Mouse (Mus musculus): Measurements from ENCODE around the gene Crat. TPM values are rescaled to one million over a fixed set of nuclear protein-coding genes. Genes with fewer than 3 reads are reported as not detected.
A peak's percentile ranks its signal among the peaks of the same experiment; 100 is the strongest.

Crat gene
- polyA plus RNA-seq, 1 experiment from 2014 or later, result 24.0 TPM

- under 1% methylated on average over 66 of the region's 67 CpGs for WGBS
- Histone ChIP-seq H3K4me3 (replicated peaks; ENCODE audit: low read depth, low read length) (peak within 1 kb of the TSS; percentile 75), H3K36me3 (ENCODE audit: control insufficient read depth, insufficient read depth, low read length) (peaks cover 6% of the 10 kb centered on the region; the same call in 1 of the 2 replicates), H3K4me1 (ENCODE audit: control insufficient read depth, insufficient read depth, low read length) (peaks cover 35% of the 10 kb centered on the region), H3K27me3 (ENCODE audit: control insufficient read depth, insufficient read depth, low read length) (no peaks in the 10 kb centered on the region), H3K27ac (replicated peaks; ENCODE audit: low read depth, low read length) (peak within 1 kb of the TSS; percentile 92), H3K9me3 (ENCODE audit: control insufficient read depth, low read length) (no peaks in the 10 kb centered on the region), H3K9ac (replicated peaks; ENCODE audit: low read length) (peak within 1 kb of the TSS; percentile 89), H3K4me2 (ENCODE audit: low read length) (peak within 1 kb of the TSS; percentile 74)
- peak; percentile 97 for DNase-seq
- peak; percentile 93 for ATAC-seq (ENCODE audit: low FRiP score, low TSS enrichment)
Observed at GRCm38 (mm10) chr2:30415936-30416648, 479 bp upstream of the Crat start, which contains the start of gene Ptpa. Gene Ptpa (plus strand): TSS chr2:30416039.

DNA sequence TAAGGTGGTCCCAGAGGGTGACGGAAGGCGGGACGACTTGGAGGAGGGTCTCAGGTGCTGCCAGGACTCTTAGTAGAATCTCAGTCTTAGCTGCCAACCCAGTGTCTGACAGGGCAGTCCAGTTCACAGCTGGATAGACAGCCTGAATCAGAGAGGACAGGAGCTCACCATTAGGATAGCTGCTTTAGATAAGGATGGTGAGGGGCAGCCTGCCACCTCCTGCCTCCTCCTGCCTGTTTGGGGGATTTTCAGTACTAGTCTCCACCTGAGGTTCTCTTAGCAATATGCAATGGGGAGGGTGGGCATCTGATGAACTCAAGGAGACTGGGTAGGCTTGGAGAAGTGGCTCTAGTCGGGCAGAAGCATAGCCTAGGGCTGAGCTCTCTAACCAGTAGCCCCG lies 932 bp downstream of the Crat start:
- H3K9ac ChIP-seq (replicated peaks; ENCODE audit: low read length), result peak overlapping the region; percentile 89; the same call in 1 of the 2 replicates
- H3K4me1 ChIP-seq (ENCODE audit: control insufficient read depth, insufficient read depth, low read length), result peaks cover 35% of the 10 kb centered on the region
- no peak overlapping the region; the same call in 1 of the 2 replicates for H3K27ac ChIP-seq (replicated peaks; ENCODE audit: low read depth, low read length)
- DNase-seq, result no peak
- peak overlapping the region; percentile 75 for H3K4me3 ChIP-seq (replicated peaks; ENCODE audit: low read depth, low read length)
- WGBS, result 48% methylated on average over 5 of the region's 5 CpGs
- H3K9me3 ChIP-seq (ENCODE audit: control insufficient read depth, low read length), result no peaks in the 10 kb centered on the region
- ATAC-seq (ENCODE audit: low FRiP score, low TSS enrichment), result no peak
- peak overlapping the region; percentile 74 for H3K4me2 ChIP-seq (ENCODE audit: low read length)
- H3K36me3 ChIP-seq (ENCODE audit: control insufficient read depth, insufficient read depth, low read length), result peaks cover 18% of the 10 kb centered on the region
- no peaks in the 10 kb centered on the region for H3K27me3 ChIP-seq (ENCODE audit: control insufficient read depth, insufficient read depth, low read length)

DNA sequence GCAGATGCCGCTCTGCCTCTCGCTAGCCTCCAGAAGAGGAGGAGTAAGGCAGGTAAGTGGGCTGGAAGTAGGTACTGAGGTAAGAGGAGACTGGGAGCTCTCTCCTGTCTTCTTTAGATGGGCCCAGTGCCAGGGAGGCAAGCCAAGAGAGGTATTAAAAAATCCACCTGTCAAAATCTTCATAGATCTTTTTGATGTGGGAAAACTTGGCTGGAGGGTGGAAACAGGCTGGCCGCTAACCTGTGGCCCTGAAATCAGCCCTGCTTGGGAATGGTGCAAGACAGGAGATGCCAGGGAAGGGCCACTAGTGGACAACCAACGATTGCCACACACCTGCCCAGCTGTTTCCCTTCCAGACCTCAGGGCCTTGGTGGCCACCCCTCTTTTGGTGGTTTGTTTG lies 1.5 kb downstream of the Crat start:
- no peak overlapping the region for H3K27ac ChIP-seq (replicated peaks; ENCODE audit: low read depth, low read length)
- no peak for ATAC-seq (ENCODE audit: low FRiP score, low TSS enrichment)
- no peaks in the 10 kb centered on the region for H3K27me3 ChIP-seq (ENCODE audit: control insufficient read depth, insufficient read depth, low read length)
- peaks cover 34% of the 10 kb centered on the region for H3K4me1 ChIP-seq (ENCODE audit: control insufficient read depth, insufficient read depth, low read length)
- H3K9ac ChIP-seq (replicated peaks; ENCODE audit: low read length), result peak overlapping the region; percentile 24; the same call in 1 of the 2 replicates
- H3K4me2 ChIP-seq (ENCODE audit: low read length), result peak overlapping the region; percentile 74
- peak overlapping the region; percentile 75; the same call in 1 of the 2 replicates for H3K4me3 ChIP-seq (replicated peaks; ENCODE audit: low read depth, low read length)
- no peaks in the 10 kb centered on the region for H3K9me3 ChIP-seq (ENCODE audit: control insufficient read depth, low read length)
- no peak for DNase-seq
- 91% methylated on average over 4 of the region's 4 CpGs for WGBS
- H3K36me3 ChIP-seq (ENCODE audit: control insufficient read depth, insufficient read depth, low read length), result peaks cover 24% of the 10 kb centered on the region

GRCm38 (mm10) chr2:30413038-30413973 lies 2.3 kb downstream of the Crat start:
- DNase-seq (no peak), ATAC-seq (ENCODE audit: low FRiP score, low TSS enrichment) (no peak)
- WGBS, result 79% methylated on average over 16 of the region's 16 CpGs
- no peak overlapping the region; the same call in 1 of the 2 replicates for H3K9ac ChIP-seq (replicated peaks; ENCODE audit: low read length)
- H3K36me3 ChIP-seq (ENCODE audit: control insufficient read depth, insufficient read depth, low read length), result peaks cover 32% of the 10 kb centered on the region
- H3K9me3 ChIP-seq (ENCODE audit: control insufficient read depth, low read length), result no peaks in the 10 kb centered on the region
- no peak overlapping the region for H3K27ac ChIP-seq (replicated peaks; ENCODE audit: low read depth, low read length)
- no peaks in the 10 kb centered on the region for H3K27me3 ChIP-seq (ENCODE audit: control insufficient read depth, insufficient read depth, low read length)
- no peak overlapping the region for H3K4me3 ChIP-seq (replicated peaks; ENCODE audit: low read depth, low read length)
- H3K4me1 ChIP-seq (ENCODE audit: control insufficient read depth, insufficient read depth, low read length), result peaks cover 26% of the 10 kb centered on the region
- H3K4me2 ChIP-seq (ENCODE audit: low read length), result peak overlapping the region; percentile 15

GRCm38 (mm10) chr2:30409454-30410176 lies 6.0 kb downstream of the Crat start:
- WGBS, result 87% methylated on average over 5 of the region's 5 CpGs
- H3K27ac ChIP-seq (replicated peaks; ENCODE audit: low read depth, low read length), result no peak overlapping the region
- H3K9me3 ChIP-seq (ENCODE audit: control insufficient read depth, low read length), result no peaks in the 10 kb centered on the region
- H3K27me3 ChIP-seq (ENCODE audit: control insufficient read depth, insufficient read depth, low read length), result no peaks in the 10 kb centered on the region
- peaks cover 63% of the 10 kb centered on the region for H3K36me3 ChIP-seq (ENCODE audit: control insufficient read depth, insufficient read depth, low read length)
- no peak for DNase-seq
- no peak overlapping the region for H3K9ac ChIP-seq (replicated peaks; ENCODE audit: low read length)
- H3K4me1 ChIP-seq (ENCODE audit: control insufficient read depth, insufficient read depth, low read length), result peaks cover 11% of the 10 kb centered on the region
- ATAC-seq (ENCODE audit: low FRiP score, low TSS enrichment), result no peak
- H3K4me2 ChIP-seq (ENCODE audit: low read length), result no peak overlapping the region
- H3K4me3 ChIP-seq (replicated peaks; ENCODE audit: low read depth, low read length), result no peak overlapping the region

DNA sequence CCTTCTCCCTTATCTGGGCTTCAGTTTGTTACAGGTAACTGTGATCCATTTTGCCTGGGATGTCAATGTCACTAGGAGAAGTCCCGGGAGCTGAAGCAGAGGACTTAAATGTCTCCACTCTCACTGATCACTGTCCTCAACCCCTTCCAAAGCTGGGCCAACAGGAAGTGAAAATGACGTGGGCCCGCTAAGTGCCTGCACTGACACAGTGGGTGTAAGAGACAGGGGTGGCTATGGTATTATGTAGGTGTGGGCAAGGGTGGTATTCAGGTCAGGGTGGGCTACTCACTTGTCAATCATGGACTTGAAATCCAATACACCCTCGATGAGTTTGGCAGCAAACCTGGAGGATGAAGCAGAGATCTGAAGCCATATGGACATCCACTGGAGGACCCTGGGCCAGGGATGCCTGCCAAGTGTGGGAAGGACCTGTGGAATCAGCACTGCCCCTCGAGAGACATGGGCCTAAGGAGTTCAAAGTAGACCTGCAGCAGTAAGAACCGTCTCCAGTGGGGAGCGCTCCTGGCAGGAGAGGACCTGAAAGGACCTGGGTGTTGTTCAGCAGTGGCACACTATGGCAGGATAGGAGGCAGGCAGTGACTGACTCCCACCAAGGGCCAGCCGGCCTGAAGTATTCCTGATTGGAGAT lies 7.0 kb downstream of the Crat start:
- no peaks in the 10 kb centered on the region for H3K27me3 ChIP-seq (ENCODE audit: control insufficient read depth, insufficient read depth, low read length)

DNA sequence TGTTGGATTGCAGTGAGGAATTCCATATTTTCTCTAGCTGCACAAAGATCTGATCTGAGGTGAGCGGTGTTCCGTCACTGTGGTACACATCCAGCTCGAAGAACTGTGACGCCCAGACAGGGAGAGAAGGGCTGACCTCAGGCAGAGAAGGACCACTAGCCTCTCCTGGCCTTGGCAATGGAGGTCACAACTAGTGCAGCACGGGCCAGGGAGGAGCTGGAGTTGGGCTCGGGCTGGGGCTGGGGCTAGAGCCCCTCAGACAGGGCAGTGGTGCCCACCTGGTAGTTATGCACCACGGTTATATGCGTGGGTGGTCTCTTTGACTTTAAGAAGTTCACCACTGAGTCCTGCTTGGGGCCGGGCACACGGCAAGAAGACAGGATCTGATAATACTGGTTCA lies 7.8 kb downstream of the Crat start:
- ATAC-seq (ENCODE audit: low FRiP score, low TSS enrichment) (no peak), DNase-seq (no peak)
- no peak overlapping the region for H3K27ac ChIP-seq (replicated peaks; ENCODE audit: low read depth, low read length)
- H3K9ac ChIP-seq (replicated peaks; ENCODE audit: low read length), result no peak overlapping the region
- no peaks in the 10 kb centered on the region for H3K9me3 ChIP-seq (ENCODE audit: control insufficient read depth, low read length)
- peaks cover 79% of the 10 kb centered on the region for H3K36me3 ChIP-seq (ENCODE audit: control insufficient read depth, insufficient read depth, low read length)
- no peaks in the 10 kb centered on the region for H3K27me3 ChIP-seq (ENCODE audit: control insufficient read depth, insufficient read depth, low read length)
- no peak overlapping the region for H3K4me3 ChIP-seq (replicated peaks; ENCODE audit: low read depth, low read length)
- 92% methylated on average over 10 of the region's 10 CpGs for WGBS
- no peak overlapping the region for H3K4me2 ChIP-seq (ENCODE audit: low read length)
- no peaks in the 10 kb centered on the region for H3K4me1 ChIP-seq (ENCODE audit: control insufficient read depth, insufficient read depth, low read length)

More for the DNA sequence above, 7.0 kb downstream of the Crat start:
- Histone ChIP-seq H3K27ac (replicated peaks; ENCODE audit: low read depth, low read length) (no peak overlapping the region), H3K4me1 (ENCODE audit: control insufficient read depth, insufficient read depth, low read length) (0 out of 2 replicates have a peak, but pooled peaks cover under 1% of the 10 kb centered on the region), H3K4me2 (ENCODE audit: low read length) (no peak overlapping the region), H3K9me3 (ENCODE audit: control insufficient read depth, low read length) (no peaks in the 10 kb centered on the region), H3K9ac (replicated peaks; ENCODE audit: low read length) (no peak overlapping the region), H3K36me3 (ENCODE audit: control insufficient read depth, insufficient read depth, low read length) (peaks cover 71% of the 10 kb centered on the region), H3K4me3 (replicated peaks; ENCODE audit: low read depth, low read length) (no peak overlapping the region)
- ATAC-seq (ENCODE audit: low FRiP score, low TSS enrichment), result no peak
- no peak for DNase-seq
- 86% methylated on average over 8 of the region's 8 CpGs for whole genome bisulfite sequencing

DNA sequence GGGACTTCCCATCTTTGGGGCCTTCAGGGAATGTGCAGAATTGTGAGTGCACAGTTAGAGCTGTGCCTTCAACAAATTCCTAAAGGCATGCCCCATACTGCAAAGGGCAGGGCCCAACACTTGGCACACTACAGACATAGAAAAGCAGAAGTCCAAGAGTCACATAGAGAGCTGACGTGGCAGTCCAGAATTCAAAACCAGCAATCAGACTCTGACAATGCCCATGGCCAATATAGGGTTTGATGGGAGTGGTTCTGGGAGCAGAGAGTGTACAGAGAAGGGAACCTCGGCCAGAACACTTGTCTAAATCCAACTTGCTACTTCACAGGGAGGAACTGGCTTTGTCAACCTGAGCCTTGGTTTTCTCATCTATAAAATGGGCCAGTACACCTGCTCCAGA lies 8.4 kb downstream of the Crat start:
- WGBS, result 93% methylated on average over 2 of the region's 2 CpGs
- Histone ChIP-seq H3K9me3 (ENCODE audit: control insufficient read depth, low read length) (no peaks in the 10 kb centered on the region), H3K27me3 (ENCODE audit: control insufficient read depth, insufficient read depth, low read length) (no peaks in the 10 kb centered on the region), H3K4me1 (ENCODE audit: control insufficient read depth, insufficient read depth, low read length) (no peaks in the 10 kb centered on the region), H3K4me3 (replicated peaks; ENCODE audit: low read depth, low read length) (no peak overlapping the region), H3K9ac (replicated peaks; ENCODE audit: low read length) (no peak overlapping the region), H3K4me2 (ENCODE audit: low read length) (no peak overlapping the region), H3K27ac (replicated peaks; ENCODE audit: low read depth, low read length) (no peak overlapping the region), H3K36me3 (ENCODE audit: control insufficient read depth, insufficient read depth, low read length) (peaks cover 84% of the 10 kb centered on the region)
- ATAC-seq (ENCODE audit: low FRiP score, low TSS enrichment) (no peak), DNase-seq (no peak)
